Mouse (Mus musculus) testis, adult 2 months (tissue): ENCODE results near the gene Notch4. TPM values are rescaled to one million over a fixed set of nuclear protein-coding genes. Genes with fewer than 3 reads are reported as not detected.

Source experiments
- H3K27ac ChIP-seq: fragments of 200-500 bp; 2 replicates; pipeline ENCODE4 v1.5.1; 2012; ENCODE audit warnings: low read depth, low read length; ENCODE audit not compliant: control insufficient read depth, insufficient read depth
- H3K27me3 ChIP-seq: fragments of 200-500 bp; 2 replicates; pipeline ENCODE4 v1.6.1; 2012; ENCODE audit warnings: mild to moderate bottlenecking, low read length, moderate library complexity; ENCODE audit not compliant: control insufficient read depth, insufficient read depth
- H3K36me3 ChIP-seq: fragments of 200-500 bp; 2 replicates; pipeline ENCODE4 v1.6.1; 2012; ENCODE audit warnings: mild to moderate bottlenecking, low read length; ENCODE audit not compliant: control insufficient read depth, insufficient read depth
- H3K4me1 ChIP-seq: fragments of 200-500 bp; 2 replicates; pipeline ENCODE4 v1.6.1; 2012; ENCODE audit warnings: low read length; ENCODE audit not compliant: control insufficient read depth, insufficient read depth
- H3K4me3 ChIP-seq: fragments of 200-500 bp; 2 replicates; pipeline ENCODE4 v1.5.1; 2012; ENCODE audit warnings: low read depth, mild to moderate bottlenecking, low read length, moderate library complexity, mixed read lengths; ENCODE audit not compliant: control insufficient read depth
- CTCF ChIP-seq: fragments of 200-500 bp; IDR thresholded peaks from 2 replicates; pipeline ENCODE4 v1.5.1; 2012; ENCODE audit warnings: low read depth, mild to moderate bottlenecking, inconsistent platforms, low read length, moderate library complexity; ENCODE audit not compliant: control insufficient read depth, insufficient read depth, insufficient replicate concordance
- POLR2A ChIP-seq: fragments of 200-500 bp; IDR thresholded peaks from 2 replicates; pipeline ENCODE4 v1.6.1; 2012; ENCODE audit warnings: low read depth, mild to moderate bottlenecking, inconsistent platforms, low read length, moderate library complexity; ENCODE audit not compliant: control insufficient read depth
- polyA plus RNA-seq: library from polyadenylated mRNA; depleted of rRNA; stranded (reverse); fragments of >200 nt; gene quantifications from 2 replicates; pipeline ENCODE4 v1.2.3, GENCODE M21; 2012

Gene Notch4
- polyA plus RNA-seq, 1 experiment: 7.2 TPM

DNA sequence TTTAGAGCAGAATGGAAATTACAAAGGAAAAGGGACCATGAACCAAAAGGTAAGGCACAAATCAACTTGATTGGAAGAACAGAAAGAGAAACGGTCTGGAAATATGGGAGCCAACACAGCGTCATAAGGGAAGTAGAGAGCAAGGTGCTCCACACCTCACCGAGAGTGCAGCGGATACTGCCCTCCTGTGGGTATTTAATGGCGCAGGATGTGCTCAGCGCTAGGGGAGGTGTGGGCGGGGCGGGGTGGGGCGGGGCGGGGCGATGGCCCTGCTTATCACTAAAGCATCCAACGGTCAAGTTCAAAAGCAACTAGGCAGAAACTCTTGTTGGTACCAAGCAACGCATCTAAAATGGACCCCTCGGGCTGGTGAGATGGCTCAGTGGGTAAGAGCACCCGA, 4.2 kb upstream of the Notch4 start:
- H3K4me3 ChIP-seq: no peak overlapping the region

GRCm38 (mm10) chr17:34560438-34560837, 3.6 kb upstream of the Notch4 start:
- H3K36me3 ChIP-seq: no peaks in the 10 kb centered on the region
- peaks cover 7% of the 10 kb centered on the region for H3K4me1 ChIP-seq
- no peak overlapping the region for H3K4me3 ChIP-seq
- TF ChIP-seq POLR2A (no peak), CTCF (no peak)
- no peaks in the 10 kb centered on the region for H3K27me3 ChIP-seq
- H3K27ac ChIP-seq: no peak overlapping the region

More for the DNA sequence above, 4.2 kb upstream of the Notch4 start:
- no peaks in the 10 kb centered on the region for H3K27me3 ChIP-seq
- no peak overlapping the region for H3K27ac ChIP-seq
- no peak for TF ChIP-seq CTCF
- TF ChIP-seq POLR2A: no peak
- peaks cover 7% of the 10 kb centered on the region for H3K4me1 ChIP-seq
- H3K36me3 ChIP-seq: no peaks in the 10 kb centered on the region

GRCm38 (mm10) chr17:34561200-34561599, 2.9 kb upstream of the Notch4 start:
- H3K4me3 ChIP-seq: no peak overlapping the region
- no peaks in the 10 kb centered on the region for H3K36me3 ChIP-seq
- H3K27ac ChIP-seq: no peak overlapping the region
- H3K4me1 ChIP-seq: peaks cover 7% of the 10 kb centered on the region
- no peaks in the 10 kb centered on the region for H3K27me3 ChIP-seq
- no peak for TF ChIP-seq POLR2A
- no peak for TF ChIP-seq CTCF

DNA sequence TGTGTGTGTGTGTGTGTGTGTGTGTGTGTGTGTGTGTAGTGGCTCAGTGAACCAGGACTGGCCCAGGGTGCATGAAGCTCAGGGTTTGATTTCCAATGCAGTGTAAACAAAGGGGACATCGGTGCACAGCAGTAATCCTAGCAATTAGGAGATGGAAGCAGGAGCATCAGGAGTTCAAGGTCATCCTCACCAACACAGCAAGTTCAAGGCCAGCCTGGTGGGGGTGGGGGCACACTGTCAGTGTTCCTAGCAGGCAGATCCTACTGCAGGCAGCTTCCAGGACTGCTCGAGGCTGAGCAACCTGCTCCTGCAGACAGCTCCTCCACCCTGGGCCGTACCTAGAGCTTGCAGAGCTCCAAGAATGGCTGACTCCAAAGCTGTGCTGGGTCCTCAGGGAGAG, 1.5 kb upstream of the Notch4 start:
- Histone ChIP-seq H3K36me3 (no peaks in the 10 kb centered on the region), H3K27ac (no peak overlapping the region), H3K4me3 (no peak overlapping the region), H3K4me1 (peaks cover 7% of the 10 kb centered on the region), H3K27me3 (no peaks in the 10 kb centered on the region)
- TF ChIP-seq CTCF: no peak

DNA sequence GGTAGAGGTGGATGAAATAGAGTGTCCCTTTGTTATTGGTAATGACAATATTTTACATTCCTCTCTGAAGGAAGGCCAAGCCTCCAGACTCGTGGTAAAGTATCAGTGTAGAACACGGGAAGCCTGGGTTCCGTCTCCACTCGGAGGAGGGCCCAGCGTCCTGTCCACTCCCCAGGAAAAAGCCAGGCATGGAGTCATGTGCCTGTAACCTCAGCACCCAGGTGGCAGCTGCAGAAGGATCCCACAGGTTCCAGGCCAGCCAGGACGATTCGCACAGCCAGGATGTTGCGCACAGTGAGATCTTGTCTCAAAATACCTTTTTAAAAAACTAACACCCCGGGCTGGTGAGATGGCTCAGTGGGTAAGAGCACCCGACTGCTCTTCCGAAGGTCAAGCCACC, 714 bp upstream of the Notch4 start:
- H3K36me3 ChIP-seq: no peaks in the 10 kb centered on the region
- TF ChIP-seq POLR2A (no peak), CTCF (no peak)
- no peaks in the 10 kb centered on the region for H3K27me3 ChIP-seq
- no peak overlapping the region for H3K27ac ChIP-seq
- H3K4me1 ChIP-seq: peaks cover 7% of the 10 kb centered on the region
- no peak overlapping the region for H3K4me3 ChIP-seq

- Histone ChIP-seq H3K4me1 (peaks cover 7% of the 10 kb centered on the region), H3K27ac (peak overlapping the region; percentile 23), H3K27me3 (no peaks in the 10 kb centered on the region), H3K36me3 (no peaks in the 10 kb centered on the region), H3K4me3 (no peak overlapping the region)
- no peak for TF ChIP-seq CTCF
- no peak for TF ChIP-seq POLR2A
Observed at GRCm38 (mm10) chr17:34564796-34565195, 728 bp downstream of the Notch4 start.

GRCm38 (mm10) chr17:34567311-34567710, 3.2 kb downstream of the Notch4 start:
- Histone ChIP-seq H3K27ac (no peak overlapping the region), H3K4me1 (peaks cover 6% of the 10 kb centered on the region), H3K4me3 (no peak overlapping the region), H3K36me3 (no peaks in the 10 kb centered on the region), H3K27me3 (no peaks in the 10 kb centered on the region)
- TF ChIP-seq POLR2A (no peak), CTCF (no peak)

DNA sequence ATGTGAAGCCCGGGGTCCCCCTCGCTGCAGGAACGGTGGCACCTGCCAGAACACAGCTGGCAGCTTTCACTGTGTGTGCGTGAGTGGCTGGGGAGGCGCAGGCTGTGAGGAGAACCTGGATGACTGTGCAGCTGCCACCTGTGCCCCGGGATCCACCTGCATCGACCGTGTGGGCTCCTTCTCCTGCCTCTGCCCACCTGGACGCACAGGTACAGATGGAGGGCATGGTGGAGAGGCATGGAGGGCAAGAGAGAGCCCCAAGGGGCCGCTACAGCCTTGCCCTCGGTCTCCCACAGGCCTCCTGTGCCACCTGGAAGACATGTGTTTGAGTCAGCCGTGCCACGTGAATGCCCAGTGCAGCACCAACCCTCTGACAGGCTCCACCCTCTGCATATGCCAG, 4.4 kb downstream of the Notch4 start:
- Histone ChIP-seq H3K36me3 (no peaks in the 10 kb centered on the region), H3K27ac (no peak overlapping the region), H3K4me3 (no peak overlapping the region), H3K4me1 (peaks cover 8% of the 10 kb centered on the region), H3K27me3 (no peaks in the 10 kb centered on the region)
- TF ChIP-seq CTCF: no peak
- TF ChIP-seq POLR2A: no peak
